Mouse (Mus musculus) C2C12 (cell line): ENCODE measurements around the gene Tsnax.

Experiments used
- CEBPB ChIP-seq: IDR thresholded peaks from one replicate; pipeline ENCODE4 v1.6.1; 2011; ENCODE audit warnings: low read depth, mild to moderate bottlenecking, control low read depth, moderate library complexity
- CTCF ChIP-seq: IDR thresholded peaks from one replicate; pipeline ENCODE4 v1.5.1; 2011; ENCODE audit not compliant: control insufficient read depth, insufficient read depth, insufficient read length
- FOSL1 ChIP-seq: IDR thresholded peaks from one replicate; pipeline ENCODE4 v1.8.0; 2011; ENCODE audit warnings: mild to moderate bottlenecking, low read length; ENCODE audit not compliant: poor library complexity, insufficient read depth, severe bottlenecking
- MAX ChIP-seq: IDR thresholded peaks from one replicate; pipeline ENCODE4 v1.6.1; 2011; ENCODE audit warnings: mild to moderate bottlenecking, control low read depth
- MYOD1 ChIP-seq: IDR thresholded peaks from one replicate; pipeline ENCODE4 v1.6.1; 2011; ENCODE audit warnings: low read depth; ENCODE audit not compliant: control insufficient read depth, insufficient read length
- MYOG ChIP-seq: IDR thresholded peaks from one replicate; pipeline ENCODE4 v1.6.1; 2011; ENCODE audit not compliant: control insufficient read depth, insufficient read length; ENCODE audit errors: extremely low read depth
- USF1 ChIP-seq: IDR thresholded peaks from one replicate; pipeline ENCODE4 v1.6.1; 2011; ENCODE audit warnings: low read depth, mild to moderate bottlenecking, control low read depth, moderate library complexity

DNA sequence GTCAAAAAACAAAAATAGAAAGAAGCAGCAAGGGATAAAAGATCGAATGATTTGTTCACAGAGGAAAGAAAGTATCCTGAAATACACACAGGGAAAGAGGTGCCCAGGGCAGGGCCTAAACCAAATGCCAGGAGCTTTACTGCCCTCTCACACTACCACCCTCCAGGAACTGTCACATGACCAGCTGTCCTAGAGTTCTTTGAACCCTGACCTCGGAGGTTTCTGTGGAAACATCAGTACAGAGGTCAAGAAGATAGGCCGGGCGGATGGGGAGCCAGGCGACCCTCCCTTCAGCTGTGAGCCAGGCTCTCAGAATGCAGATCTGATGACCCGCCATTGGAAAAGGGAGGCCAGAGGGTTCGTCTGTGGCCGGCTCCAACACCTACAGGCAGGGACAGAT lies 39.6 kb upstream of the Tsnax start:
- TF ChIP-seq CTCF (no peak), MAX (no peak), USF1 (no peak), MYOD1 (no peak), MYOG (no peak), CEBPB (no peak), FOSL1 (no peak)
